Mouse (Mus musculus) NIH3T3 (cell line): Measurements from ENCODE around the gene Palld.

Source experiments
- DNase-seq: peaks from one replicate; pipeline ENCODE4 v3.0.0-alpha.2; 2012; ENCODE audit warnings: low read depth

Gene Palld

DNA sequence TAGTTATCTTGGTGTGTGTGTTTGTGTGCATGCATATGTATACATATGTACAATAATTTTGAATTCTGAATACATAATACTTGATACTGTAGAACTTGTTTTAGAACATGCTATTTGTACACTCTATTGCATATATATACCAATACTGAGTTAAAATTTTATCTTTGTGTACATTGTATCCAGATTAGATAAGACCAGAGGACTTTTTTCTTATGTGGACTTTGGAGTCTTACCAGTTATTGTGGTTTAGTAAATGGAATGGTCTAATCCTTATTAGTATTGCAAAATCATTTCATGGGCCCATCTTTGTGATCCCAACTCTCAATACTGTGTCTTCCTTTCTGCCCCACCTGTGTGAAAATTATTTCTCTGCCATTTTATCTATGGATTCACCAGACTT, 400.2 kb downstream of the Palld start:
- DNase-seq = no peak

DNA sequence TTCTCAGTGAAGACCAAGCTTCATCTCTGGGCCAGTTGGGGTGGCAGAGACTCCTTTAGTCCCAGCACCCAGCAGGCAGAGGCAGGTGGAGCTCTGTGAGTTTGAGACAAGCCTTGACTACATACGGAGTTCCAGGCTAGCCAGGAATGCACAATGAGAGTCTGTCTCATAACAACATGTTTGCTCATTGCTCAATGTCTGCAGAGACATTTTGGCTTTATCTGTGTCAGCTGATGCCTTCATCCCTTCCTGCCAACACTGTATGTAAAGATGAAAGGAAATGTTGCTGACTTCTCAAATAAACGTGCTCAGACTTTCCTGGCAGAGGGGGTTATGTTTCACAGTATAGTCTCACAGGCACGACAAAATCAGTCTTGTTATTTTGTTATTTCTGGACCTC, 401.6 kb downstream of the Palld start:
- DNase-seq = peak; percentile 51

DNA sequence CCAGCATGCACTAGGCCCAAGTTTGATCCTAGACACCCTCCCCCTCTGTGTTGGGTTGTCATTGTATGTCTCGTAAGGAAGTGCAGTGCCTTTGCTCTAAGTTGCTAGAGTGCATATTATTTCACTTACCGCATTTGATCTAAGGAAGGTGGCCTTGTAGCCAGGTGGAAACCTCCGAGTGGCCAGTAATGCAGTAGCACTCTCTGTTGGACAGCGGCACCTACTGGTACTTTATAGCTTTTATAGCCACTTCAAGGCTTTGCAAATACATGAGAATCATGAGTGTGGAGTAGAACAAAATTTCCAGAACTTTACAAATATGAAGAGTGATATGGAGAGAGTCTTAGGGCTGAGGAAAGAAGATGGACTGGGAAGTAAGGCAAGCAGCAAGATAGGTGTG, 403.5 kb downstream of the Palld start:
- peak; percentile 65 for DNase-seq

DNA sequence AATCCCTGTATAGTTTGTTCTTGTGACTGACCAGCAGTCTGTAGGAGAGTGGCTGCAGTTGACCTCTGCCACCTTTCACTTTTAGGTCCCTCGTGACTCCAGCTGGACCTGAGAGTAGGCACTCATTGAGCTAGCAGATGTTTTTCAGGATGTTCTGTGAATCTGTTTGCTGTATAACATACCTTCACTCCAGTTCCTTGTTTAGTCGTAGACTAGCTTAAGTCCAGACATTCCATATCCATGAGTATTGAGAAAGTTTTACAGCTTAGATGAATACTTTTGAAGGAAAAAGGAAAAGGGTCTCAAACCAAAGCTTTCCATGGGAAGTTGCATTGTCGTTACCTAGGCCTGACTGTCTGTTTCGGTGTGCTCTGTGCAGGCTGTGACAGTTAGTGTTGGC, 405.4 kb downstream of the Palld start:
- DNase-seq = peak; percentile 15

DNA sequence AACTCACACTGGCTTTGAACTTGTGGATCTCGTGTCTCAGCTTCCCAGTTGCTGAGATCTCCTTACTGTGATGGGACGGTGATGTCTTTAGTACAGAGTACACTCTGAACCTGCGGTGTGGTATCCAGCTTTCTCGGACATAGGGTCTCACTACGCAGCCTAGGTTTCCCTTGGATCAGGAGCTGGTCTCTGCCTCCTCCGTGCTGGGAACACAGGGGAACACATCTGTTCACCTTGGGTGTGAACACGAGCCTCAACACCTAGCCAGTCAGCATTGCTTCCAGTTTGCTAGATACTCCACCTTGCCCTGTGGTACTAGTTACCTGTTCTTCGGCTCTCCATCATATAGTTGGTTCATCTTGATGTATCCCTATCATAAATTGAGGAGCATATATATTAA, 413.9 kb downstream of the Palld start:
- no peak for DNase-seq

DNA sequence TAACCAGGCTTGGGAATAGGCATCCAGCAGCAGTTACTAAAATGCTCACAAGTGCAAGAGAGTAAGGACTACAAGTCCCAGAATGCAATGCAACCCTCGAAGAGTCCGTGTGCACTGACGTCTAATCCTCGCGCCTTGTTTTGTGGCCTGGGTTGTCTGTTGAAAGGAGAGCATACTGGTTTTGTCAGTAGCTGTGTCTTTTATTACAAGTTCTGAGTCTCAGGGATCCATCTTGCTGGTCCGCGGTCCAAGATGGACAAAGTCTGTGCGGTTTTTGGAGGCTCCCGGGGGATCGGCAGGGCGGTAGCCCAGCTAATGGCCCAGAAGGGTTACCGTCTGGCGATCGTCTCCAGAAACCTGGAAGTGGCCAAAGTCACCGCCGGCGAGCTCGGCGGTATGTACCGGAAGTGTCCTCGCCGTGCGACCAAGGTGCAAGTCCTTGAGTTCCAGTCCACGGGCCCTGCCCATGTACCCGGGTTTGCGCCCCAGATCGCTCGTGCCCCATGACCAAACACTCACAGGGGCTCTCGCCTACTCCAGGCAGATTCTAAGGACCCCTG, 414.8 kb downstream of the Palld start, which contains the start of gene Cbr4:
TSS of gene Cbr4 (plus strand) at position 138 of the 560 bp plus-strand sequence.
- peak; percentile 96 for DNase-seq

DNA sequence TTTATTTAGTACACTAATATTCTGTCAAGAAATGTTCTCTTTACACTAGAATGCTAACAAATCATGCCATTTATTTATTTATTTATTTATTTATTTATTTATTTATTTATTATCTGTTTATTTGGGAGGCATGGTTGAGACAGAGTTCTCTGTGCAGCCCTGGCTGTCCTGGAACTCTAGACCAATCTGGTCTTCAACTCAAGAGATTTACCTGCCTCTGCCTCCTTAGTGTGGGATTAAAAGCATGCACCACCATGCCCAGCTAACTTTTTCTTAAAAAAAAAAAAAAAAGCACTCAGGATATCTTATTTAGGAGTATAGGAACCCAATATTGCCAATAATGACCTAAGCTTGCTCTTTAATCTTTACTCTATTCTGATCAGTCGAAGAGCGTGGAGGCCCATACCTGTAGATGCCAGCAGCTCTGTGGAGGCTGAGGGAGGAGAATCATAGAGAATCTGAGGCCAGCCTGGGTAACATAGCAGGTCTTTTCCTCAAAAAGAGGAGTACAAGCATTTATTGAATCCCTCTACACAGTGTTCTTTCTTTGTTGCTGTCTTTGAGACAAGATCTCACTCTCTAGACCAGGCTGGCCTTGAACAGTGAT, 415.5 kb downstream of the Palld start:
- DNase-seq = no peak

DNA sequence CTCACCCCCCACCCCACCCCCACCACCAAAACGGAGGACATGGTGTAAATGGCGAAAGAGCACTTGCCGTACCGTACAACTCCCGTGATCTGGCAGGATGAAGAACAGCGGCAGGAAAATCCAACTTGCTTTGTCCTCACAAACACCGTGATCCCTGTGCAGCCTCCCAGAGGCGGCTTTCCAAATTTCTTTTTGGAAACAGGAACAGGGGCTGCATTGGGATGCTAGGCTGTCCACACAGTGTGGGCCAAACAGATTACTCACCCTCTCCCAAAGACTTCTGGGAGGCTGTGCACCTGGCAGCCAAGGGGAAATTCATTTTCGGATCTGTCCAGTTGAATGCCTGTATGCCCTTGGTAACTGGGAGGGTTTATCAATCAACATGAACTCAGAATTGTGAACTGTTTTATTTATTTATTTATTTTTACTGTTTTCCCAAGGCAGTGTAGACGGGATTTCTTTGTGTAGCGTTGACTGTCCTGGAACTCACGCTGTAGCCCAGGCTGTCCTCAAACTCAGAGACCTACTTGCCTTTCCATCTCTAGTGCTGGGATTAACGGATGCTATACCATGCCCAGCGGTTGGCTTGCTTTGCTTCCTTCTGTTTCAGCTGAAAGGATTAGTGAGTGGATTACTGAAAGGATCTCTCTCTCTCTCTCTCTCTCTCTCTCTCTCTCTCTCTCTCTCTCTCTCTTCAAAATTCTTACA, 422.1 kb downstream of the Palld start:
- DNase-seq = peak; percentile 31

DNA sequence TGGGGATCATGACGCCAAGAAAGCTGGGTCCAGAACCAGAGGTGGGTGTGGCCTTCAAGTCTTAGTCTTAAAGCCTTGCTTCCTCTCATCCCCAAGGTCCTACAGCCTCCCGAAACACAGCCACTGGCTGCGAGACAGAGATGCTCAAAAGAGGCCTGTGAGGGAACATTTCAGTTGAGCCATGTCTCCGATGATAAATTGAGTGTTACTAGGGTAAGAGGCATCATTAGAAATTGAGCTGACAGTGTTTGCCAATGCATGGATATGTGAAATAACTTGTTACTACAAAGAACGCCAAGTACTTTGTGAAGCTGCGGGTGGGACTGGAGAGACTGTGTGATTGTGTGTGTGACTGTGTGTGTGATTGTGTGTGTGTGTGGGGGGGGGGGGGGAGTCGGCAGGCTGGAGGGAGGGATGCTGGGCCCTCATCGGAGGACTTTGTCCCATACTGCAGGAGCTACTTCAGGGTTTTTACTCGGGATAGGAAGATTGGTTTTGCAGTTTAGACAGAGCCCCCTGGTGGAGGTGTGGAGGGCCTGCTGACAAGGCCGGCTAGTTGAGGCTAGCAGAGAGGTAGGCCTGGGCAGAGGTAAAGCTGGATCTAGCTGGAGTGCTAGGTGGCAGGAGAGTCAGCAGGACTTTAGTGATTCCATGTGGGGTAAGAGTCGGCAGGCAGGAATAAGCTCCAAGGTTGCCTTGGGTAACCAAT, 422.8 kb downstream of the Palld start:
- peak; percentile 67 for DNase-seq

DNA sequence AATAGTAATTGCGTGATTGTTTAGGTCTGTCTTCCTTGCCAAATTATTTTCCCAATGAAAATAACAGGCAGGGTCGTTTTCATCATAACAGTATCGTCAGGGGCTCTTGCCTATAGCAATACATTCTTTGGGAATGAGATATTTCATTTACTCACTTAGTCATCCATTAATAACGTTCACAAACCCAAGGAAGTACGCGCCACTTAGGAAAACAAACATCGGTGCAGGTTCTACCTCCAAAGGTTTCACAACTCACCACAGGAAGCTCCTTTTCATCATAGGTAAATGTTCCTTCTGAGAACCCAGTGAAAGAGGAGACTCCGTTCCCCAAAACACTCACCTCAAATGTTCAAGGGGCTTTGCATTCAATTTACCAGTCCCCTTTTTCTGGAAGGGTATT, 423.7 kb downstream of the Palld start:
- DNase-seq = no peak

DNA sequence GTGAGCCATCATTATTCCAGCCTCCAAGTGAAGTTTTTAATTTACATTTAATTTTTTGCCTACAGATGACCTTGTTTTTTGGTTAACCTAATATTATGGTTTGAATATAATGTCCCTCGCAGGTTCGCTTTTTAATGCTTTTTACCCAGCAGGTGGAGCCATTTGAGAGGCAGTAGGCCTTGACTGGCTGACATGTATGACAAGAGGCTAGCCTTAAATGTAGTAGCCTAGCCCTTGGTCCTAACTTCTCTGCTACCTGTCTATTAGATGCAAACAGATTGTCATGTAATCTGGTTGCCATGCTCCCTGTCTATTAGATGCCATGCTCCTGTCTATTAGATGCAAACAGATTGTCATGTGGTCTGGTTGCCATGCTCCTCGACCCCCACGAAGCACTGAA, 424.3 kb downstream of the Palld start:
- peak; percentile 7 for DNase-seq

DNA sequence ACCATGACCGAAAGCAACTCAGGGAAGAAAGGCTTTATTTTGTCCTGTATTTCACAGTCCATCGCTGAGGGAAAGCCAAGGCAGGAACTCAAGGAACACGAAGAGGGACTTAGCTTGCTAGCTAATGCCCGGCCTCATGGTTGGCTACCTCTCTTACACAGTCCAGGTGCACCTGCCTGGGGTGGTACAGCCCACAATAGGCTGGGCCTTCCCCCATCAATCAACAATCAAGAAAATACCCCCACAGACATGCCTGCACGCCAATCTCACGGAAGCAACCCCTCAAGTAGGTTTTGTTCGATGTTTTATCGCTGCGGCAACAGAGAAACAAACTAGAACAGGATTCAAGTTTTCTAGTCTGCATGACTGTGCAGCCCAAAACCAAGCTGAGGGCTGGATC, 426.3 kb downstream of the Palld start:
- no peak for DNase-seq

DNA sequence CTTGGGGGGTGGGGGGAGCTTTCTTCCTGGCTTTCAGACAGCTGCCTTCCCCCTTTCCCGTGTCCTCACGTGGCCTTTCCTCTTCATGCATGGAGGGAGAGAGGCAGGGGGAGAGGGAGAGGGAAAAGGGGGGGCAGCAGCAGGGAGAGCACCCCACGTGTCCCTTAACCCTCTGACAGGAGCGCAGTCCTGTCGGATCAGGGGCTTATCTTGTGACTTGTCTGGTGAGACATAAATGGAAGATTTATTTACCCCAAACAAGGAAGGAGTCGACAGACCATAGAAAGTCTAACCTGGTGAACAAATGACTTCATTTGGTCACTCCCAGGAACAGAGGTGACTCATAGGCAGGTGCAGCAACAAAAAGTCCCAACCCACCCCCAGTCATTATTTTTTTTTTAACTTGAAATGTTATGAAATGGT, 427.2 kb downstream of the Palld start:
- DNase-seq = no peak

DNA sequence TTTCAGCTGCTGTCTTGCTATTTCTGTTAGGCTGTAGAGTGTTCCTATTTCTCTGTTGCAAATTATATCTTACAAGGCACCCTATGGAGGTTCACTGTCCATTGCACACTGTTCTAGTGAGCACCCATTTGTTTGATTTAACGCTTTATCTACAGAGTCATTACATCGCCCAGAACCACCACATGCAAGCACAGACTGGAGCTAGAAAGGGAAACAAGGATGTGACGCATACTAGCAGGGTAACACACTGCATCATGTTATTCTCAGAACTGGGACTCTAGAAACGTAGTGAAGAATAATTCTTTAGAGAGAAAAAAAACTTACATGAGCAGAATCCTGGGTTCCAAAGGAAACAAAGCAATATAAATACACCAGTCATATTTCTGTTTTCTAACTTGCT, 432.3 kb downstream of the Palld start:
- DNase-seq = no peak

DNA sequence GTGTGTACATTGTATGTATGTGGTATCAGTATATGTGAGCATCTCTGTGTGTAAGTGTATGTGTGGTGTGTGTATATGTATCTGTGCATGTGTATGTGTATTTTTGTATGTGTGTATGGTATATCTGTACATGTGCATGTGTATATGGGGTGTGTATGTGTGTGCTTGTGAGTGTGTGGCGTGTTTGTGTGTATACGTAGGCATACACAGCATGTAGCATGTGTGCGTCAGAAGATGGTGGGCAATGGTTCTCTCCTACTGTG, 435.0 kb downstream of the Palld start:
- no peak for DNase-seq

DNA sequence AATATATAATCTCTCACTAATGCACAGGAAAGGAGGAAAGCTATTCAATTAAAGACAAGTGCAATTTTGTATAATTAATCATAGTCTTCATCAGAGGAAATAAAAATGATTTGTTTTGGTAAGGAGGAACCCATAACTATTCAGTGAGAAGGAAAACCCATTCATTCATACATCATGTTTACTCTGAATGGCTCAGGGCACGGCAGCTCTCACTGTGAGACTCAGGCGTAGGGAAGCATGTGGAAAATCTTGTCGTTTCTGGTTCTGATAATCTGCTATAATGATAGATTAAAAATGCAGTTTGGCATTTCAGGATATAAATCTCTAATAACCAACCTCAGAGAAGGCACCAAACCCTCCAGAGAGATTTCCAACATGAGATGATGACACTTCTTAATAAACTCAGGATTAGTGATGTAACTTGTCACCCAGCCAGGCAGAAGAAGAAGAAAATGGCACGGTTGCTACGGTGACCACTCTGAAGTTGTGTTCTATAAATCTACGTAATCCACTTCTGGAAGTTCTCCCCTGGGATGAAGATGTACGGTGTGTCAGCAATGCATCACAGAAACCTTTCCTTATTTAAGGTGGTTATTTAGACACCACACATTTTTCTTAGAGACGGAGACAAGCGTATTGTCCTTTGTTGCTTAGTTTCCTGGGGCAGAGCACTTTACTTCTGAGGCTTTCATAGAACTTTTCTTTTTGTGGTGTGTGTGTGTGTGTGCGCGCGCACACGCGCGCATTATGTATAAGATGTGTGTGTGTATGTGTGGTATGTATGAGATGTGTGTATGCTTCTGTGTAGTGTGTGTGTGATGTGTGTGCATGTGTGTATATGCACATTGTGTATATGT, 435.6 kb downstream of the Palld start:
- DNase-seq = no peak

DNA sequence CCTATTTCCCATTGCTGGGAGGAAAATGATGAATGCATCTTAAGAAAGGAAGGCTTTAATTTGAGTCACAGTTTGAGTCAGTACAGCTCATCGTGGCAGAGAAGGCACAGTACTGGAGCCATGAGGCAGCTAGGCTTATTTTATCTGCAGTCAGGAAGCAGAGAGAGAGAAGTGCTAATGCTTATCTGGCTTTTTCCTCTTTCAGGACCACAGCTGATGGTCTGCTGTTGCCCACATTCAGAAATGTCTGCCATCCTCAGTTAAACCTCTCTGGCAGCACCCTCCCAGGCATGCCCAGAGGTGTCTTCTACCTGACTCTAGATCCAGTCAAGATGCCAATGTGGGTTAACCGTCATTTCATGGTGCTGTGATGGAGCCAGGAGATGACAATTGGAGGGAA, 438.1 kb downstream of the Palld start:
- DNase-seq = no peak

DNA sequence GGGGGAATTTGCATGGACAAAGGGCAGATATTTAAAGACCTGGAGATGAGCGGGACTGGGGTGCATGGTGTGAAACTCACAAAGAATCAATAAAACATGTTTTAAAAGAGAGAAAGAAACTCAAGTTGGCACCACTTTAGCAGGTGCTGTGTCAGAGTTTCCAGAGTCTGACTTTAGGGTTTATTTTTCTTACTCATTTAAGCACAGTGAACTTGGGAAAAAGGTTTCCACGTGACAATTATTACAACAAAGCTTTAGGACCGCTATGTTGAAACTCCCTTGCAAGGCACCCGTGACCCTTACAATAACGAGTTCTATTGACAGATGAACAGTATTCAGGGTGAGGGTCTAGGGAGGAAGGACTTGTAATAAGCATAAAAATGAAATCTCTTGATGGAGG, 440.3 kb downstream of the Palld start:
- no peak for DNase-seq
